7 mouse cellular contexts compared by ENCODE assay signal in genomic region chr2:138257692-138258315, GRCm38 (mm10). TPM values are rescaled to one million over a fixed set of nuclear protein-coding genes. Genes with fewer than 3 reads are reported as not detected.
DNase-seq lines count a peak whose midpoint lies in the region; ATAC-seq lines count a peak whose summit lies in the region.

No protein-coding gene starts in this region.

- H3K9ac ChIP-seq in embryonic facial prominence, embryonic 11.5 days (replicated peaks; ENCODE audit: low read length): peak overlapping the region; percentile 88

- peak; percentile 6 to 8 for DNase-seq in B cell, adult 2 months
- peak; percentile 58 for DNase-seq in Muller cell, postnatal 12 days (ENCODE audit: inconsistent ontology term)
- DNase-seq in embryonic facial prominence, embryonic 11.5 days (ENCODE audit: low spot score): peak; percentile 93
- DNase-seq in heart, postnatal 14 days: peak; percentile 23 to 58
- DNase-seq in left cerebral cortex, postnatal 4 days: peak; percentile 76
- DNase-seq in mesoderm, embryonic 11.5 days (ENCODE audit: low read depth, low spot score): peak; percentile 86
- DNase-seq in thymus, postnatal 0 days (ENCODE audit: low spot score): peak; percentile 62

- peak overlapping the region; percentile 79 for H3K4me3 ChIP-seq in embryonic facial prominence, embryonic 11.5 days (ENCODE audit: low read depth, low read length)

- no peaks in the 10 kb centered on the region for H3K9me3 ChIP-seq in embryonic facial prominence, embryonic 11.5 days (replicated peaks; ENCODE audit: control insufficient read depth, low read length)

- WGBS in embryonic facial prominence, embryonic 11.5 days: under 1% methylated on average over 10 of the region's 10 CpGs

- 0 out of 2 replicates have a peak, but pooled peaks have one; percentile 22 for ATAC-seq in embryonic facial prominence, embryonic 11.5 days (replicated peaks; ENCODE audit: insufficient number of reproducible peaks, low FRiP score, low TSS enrichment, low read depth)

- no peaks in the 10 kb centered on the region for H3K36me3 ChIP-seq in embryonic facial prominence, embryonic 11.5 days (replicated peaks; ENCODE audit: control insufficient read depth, insufficient read depth, low read depth, low read length)

- peak overlapping the region; percentile 64 for H3K4me2 ChIP-seq in embryonic facial prominence, embryonic 11.5 days (ENCODE audit: low read depth, low read length)

- intact Hi-C loops in heart, postnatal 14 days (cut with DNase I): loop anchor here (2.0 to 5.0 kb wide), 2 partner anchors 21 to 41 kb away; no protein-coding TSS in a partner anchor
- intact Hi-C loops in left cerebral cortex, postnatal 4 days (cut with DNase I): no loop called here

- H3K4me1 ChIP-seq in embryonic facial prominence, embryonic 11.5 days (ENCODE audit: control insufficient read depth, insufficient read depth, low read length): no peaks in the 10 kb centered on the region

- no peak overlapping the region; the same call in 1 of the 2 replicates for H3K27ac ChIP-seq in embryonic facial prominence, embryonic 11.5 days (replicated peaks; ENCODE audit: low read depth, low read length)

- no peaks in the 10 kb centered on the region for H3K27me3 ChIP-seq in embryonic facial prominence, embryonic 11.5 days (ENCODE audit: control insufficient read depth, insufficient read depth, low read length)

RNA-seq across cellular contexts. Expression of gene Btbd3, which starts 1.4 kb away (rescaled TPM):
- 20.3 and 22.6 TPM in 2 replicates for polyA plus RNA-seq in embryonic facial prominence, embryonic 11.5 days (2014; fragmentation: Nextera tagmentation; extraction: Ambion mirVana)
- total RNA-seq in heart, postnatal 14 days (2021): 10 to 100 TPM; 29.8 to 30.0 TPM
- 10 to 100 TPM; 64.2 to 72.0 TPM for total RNA-seq in left cerebral cortex, postnatal 4 days (2021)
- polyA plus RNA-seq in thymus, postnatal 0 days (2015; fragmentation: Nextera tagmentation; extraction: Ambion mirVana): 4.3 and 5.3 TPM in 2 replicates

Comparison
In these comparisons a context has a peak if more than half of its experiments do, and no peak if none do; other contexts are left out.
1. DNase-seq: peak in every context shown above with its lines; median percentile 93 in embryonic facial prominence, embryonic 11.5 days; 86 in mesoderm, embryonic 11.5 days; 76 in left cerebral cortex, postnatal 4 days; 62 in thymus, postnatal 0 days; 58 in Muller cell, postnatal 12 days; 40 in heart, postnatal 14 days; 7 in B cell, adult 2 months.